Mouse (Mus musculus) adrenal gland, adult 2 months (tissue): ENCODE measurements at regions not wholly inside any gene's neighbourhood (a gene's known extent, or its start where the extent isn't known, plus 50 kb on each side); places are given as distances from the start of the nearest gene placed in this dataset.

Experiments used
- DNase-seq: peaks from one replicate; pipeline ENCODE4 v3.0.0; 2021

- DNase-seq: no peak
These were observed 113.3 kb downstream of the Qpct start for GRCm38 (mm10) chr17:79164874-79165553.

- no peak for DNase-seq
These were observed 112.3 kb downstream of the Qpct start for GRCm38 (mm10) chr17:79163983-79164382.

GRCm38 (mm10) chr17:79154138-79154537, 102.4 kb downstream of the Qpct start:
- no peak for DNase-seq

- DNase-seq: no peak
These were observed 101.1 kb downstream of the Qpct start for GRCm38 (mm10) chr17:79152823-79153222.

GRCm38 (mm10) chr17:79147883-79148282, 96.2 kb downstream of the Qpct start:
- no peak for DNase-seq

- no peak for DNase-seq
These were observed 93.4 kb downstream of the Qpct start for GRCm38 (mm10) chr17:79144913-79145625.

- DNase-seq: no peak
These were observed 91.3 kb downstream of the Qpct start for GRCm38 (mm10) chr17:79143031-79143430.
